Mouse (Mus musculus) layer of hippocampus, adult 9-11 months (tissue): ENCODE data around the gene N4bp3.
A peak's percentile ranks its signal among the peaks of the same experiment; 100 is the strongest.
"Not testable (repeated sequence)": the region's sequence is repeated elsewhere in the genome, so short reads cannot be mapped to it uniquely, and the experiment has no call there.

Experiments used
- DNase-seq: peaks from one replicate; pipeline ENCODE4 v3.0.0; 2022

Gene N4bp3

GRCm38 (mm10) chr11:51627425-51627824 is 23.2 kb downstream of the N4bp3 start:
- DNase-seq: peak; percentile 78

GRCm38 (mm10) chr11:51625187-51625820 is 25.3 kb downstream of the N4bp3 start:
- no peak for DNase-seq

GRCm38 (mm10) chr11:51622971-51623491 is 27.6 kb downstream of the N4bp3 start:
- DNase-seq: peak; percentile 79

- DNase-seq: no peak
Observed at GRCm38 (mm10) chr11:51621776-51622175, 28.9 kb downstream of the N4bp3 start.

- no peak for DNase-seq
Observed at GRCm38 (mm10) chr11:51620084-51620483, 30.6 kb downstream of the N4bp3 start.

- peak; percentile 97 for DNase-seq
Observed at GRCm38 (mm10) chr11:51619409-51620060, 31.1 kb downstream of the N4bp3 start, which contains the start of gene Nhp2. Gene Nhp2 (plus strand): TSS chr11:51619735.

- DNase-seq: no peak
Observed at GRCm38 (mm10) chr11:51618894-51619408, 31.7 kb downstream of the N4bp3 start.

- DNase-seq: peak; percentile 69
Observed at GRCm38 (mm10) chr11:51617693-51618092, 32.9 kb downstream of the N4bp3 start.

GRCm38 (mm10) chr11:51616113-51616512 is 34.5 kb downstream of the N4bp3 start:
- not testable (repeated sequence) for DNase-seq

- DNase-seq: peak; percentile 42
Observed at GRCm38 (mm10) chr11:51615601-51616000, 35.0 kb downstream of the N4bp3 start.

GRCm38 (mm10) chr11:51615129-51615528 is 35.5 kb downstream of the N4bp3 start:
- no peak for DNase-seq

- no peak for DNase-seq
Observed at GRCm38 (mm10) chr11:51614256-51614655, 36.4 kb downstream of the N4bp3 start.

- DNase-seq: not testable (repeated sequence)
Observed at GRCm38 (mm10) chr11:51609940-51610339, 40.7 kb downstream of the N4bp3 start.

GRCm38 (mm10) chr11:51609266-51609909 is 41.3 kb downstream of the N4bp3 start:
- DNase-seq: no peak

- DNase-seq: no peak
Observed at GRCm38 (mm10) chr11:51607096-51607738, 43.4 kb downstream of the N4bp3 start.

- peak; percentile 98 for DNase-seq
Observed at GRCm38 (mm10) chr11:51606447-51607095, 44.1 kb downstream of the N4bp3 start, which contains the start of gene Hnrnpab. Gene Hnrnpab (minus strand): TSS chr11:51606847.

GRCm38 (mm10) chr11:51605602-51606446 is 44.8 kb downstream of the N4bp3 start:
- DNase-seq: peak; percentile 75

GRCm38 (mm10) chr11:51602253-51602652 is 48.4 kb downstream of the N4bp3 start:
- DNase-seq: no peak

GRCm38 (mm10) chr11:51597553-51597952 is 53.1 kb downstream of the N4bp3 start:
- no peak for DNase-seq

- no peak for DNase-seq
Observed at GRCm38 (mm10) chr11:51595459-51596083, 55.1 kb downstream of the N4bp3 start.
